Comparison of ENCODE assay signal across 8 mouse cellular contexts in the genomic region with DNA sequence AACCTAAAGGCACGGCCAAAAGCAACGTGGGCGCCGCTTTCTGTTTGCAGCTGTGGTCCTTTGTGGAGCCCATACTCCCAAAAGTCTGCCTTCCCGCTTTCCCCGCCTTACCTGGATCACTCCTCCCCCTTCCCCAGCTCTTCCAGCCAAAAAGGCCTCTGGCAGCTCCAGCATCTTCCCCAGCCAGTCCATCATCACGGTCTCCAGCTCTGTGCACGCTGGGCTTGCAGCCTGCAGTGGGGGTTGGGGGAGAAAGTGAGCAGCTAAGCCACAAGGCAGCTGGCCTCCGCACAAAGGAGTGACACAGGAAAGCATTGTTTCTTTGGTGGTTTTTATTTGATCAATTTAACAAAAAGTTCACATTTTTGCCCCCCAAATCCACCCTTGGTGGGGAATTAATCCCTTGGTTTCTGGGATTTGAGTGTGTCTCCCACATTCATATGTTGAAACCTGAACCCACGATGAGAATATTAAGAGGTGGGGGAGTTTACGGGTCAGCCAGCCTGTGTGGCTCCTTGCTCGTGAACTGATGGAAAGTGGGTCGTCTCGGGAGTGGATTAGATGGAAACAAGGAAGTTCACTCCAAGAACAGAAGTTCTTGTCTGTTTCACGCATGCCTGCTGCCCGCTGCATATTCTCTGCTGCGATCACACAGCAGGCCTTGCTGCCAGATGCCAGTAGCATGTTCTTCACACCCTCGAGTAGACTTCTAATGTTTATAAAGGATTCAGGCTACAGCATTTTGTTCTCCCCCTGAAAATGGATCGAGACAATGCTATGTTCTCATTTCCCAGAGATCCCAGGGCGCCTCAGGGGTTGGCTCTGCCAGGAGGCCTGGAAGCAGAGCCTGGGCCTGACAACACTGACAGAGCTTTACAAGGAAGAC. TPM values are rescaled to one million over a fixed set of nuclear protein-coding genes. Genes with fewer than 3 reads are reported as not detected.
A peak's percentile ranks its signal among the peaks of the same experiment; 100 is the strongest.
DNase-seq lines count a peak whose midpoint lies in the region; ATAC-seq and TF ChIP-seq lines count a peak whose summit lies in the region.

No protein-coding gene starts in this region.

- peak overlapping the region; percentile 41 for H3K4me3 ChIP-seq in E14TG2a.4 (replicated peaks; ENCODE audit: low read length)
- no peak overlapping the region for H3K4me3 ChIP-seq in hindbrain, embryonic 10.5 days

- peaks cover 40% of the 10 kb centered on the region for H3K4me1 ChIP-seq in E14TG2a.4 (replicated peaks; ENCODE audit: low read depth, low read length)
- H3K4me1 ChIP-seq in hindbrain, embryonic 10.5 days (replicated peaks), result peaks cover 54% of the 10 kb centered on the region

- peak overlapping the region; percentile 83 for H3K27ac ChIP-seq in hindbrain, embryonic 10.5 days

- no peaks in the 10 kb centered on the region for H3K9me3 ChIP-seq in E14TG2a.4 (ENCODE audit: low read length)
- H3K9me3 ChIP-seq in hindbrain, embryonic 10.5 days, result no peaks in the 10 kb centered on the region

- 53% methylated on average over 20 of the region's 20 CpGs for WGBS in hindbrain, embryonic 10.5 days

- ATAC-seq in cerebellum, adult (ENCODE audit: insufficient number of reproducible peaks, low FRiP score, low TSS enrichment), result no peak
- ATAC-seq in granulocyte monocyte progenitor cell, adult 5-6 weeks (replicated peaks; ENCODE audit: poor library complexity, severe bottlenecking), result no peak
- no peak for ATAC-seq in megakaryocyte, adult 5-6 weeks (ENCODE audit: poor library complexity, severe bottlenecking)

- DNase-seq in cerebellum, postnatal 14 days, result peak; percentile 63
- peak; percentile 77 for DNase-seq in gastrocnemius, adult 18-20 months (ENCODE audit: low spot score)
- DNase-seq in hindbrain, embryonic 10.5 days (ENCODE audit: low spot score), result peak; percentile 58
- peak; percentile 51 to 73 for DNase-seq in lung, postnatal 4 days

- no peaks in the 10 kb centered on the region for H3K36me3 ChIP-seq in E14TG2a.4 (ENCODE audit: insufficient read depth, low read length)
- no peaks in the 10 kb centered on the region for H3K36me3 ChIP-seq in hindbrain, embryonic 10.5 days

- H3K27me3 ChIP-seq in E14TG2a.4 (ENCODE audit: insufficient read depth, low read length), result peaks cover 3% of the 10 kb centered on the region
- H3K27me3 ChIP-seq in hindbrain, embryonic 10.5 days (ENCODE audit: insufficient read depth, poor library complexity, severe bottlenecking), result no peaks in the 10 kb centered on the region

- no peak for TF ChIP-seq CTCF in E14TG2a.4 (conservative IDR thresholded peaks at IDR 0.05; ENCODE audit: low read length)

RNA-seq across cellular contexts. Expression of a gene that starts 24.7 kb away (rescaled TPM):
- total RNA-seq in gastrocnemius, adult 18-20 months (2021), result under 1 TPM; 0.66 to 0.71 TPM
- polyA plus RNA-seq in hindbrain, embryonic 10.5 days (2016; fragmentation: Nextera tagmentation; extraction: Ambion mirVana), result 10.2 TPM in 2 replicates
- total RNA-seq in granulocyte monocyte progenitor cell, adult 5-6 weeks (2014; fragmentation: Nextera tagmentation), result 2.1 TPM in 1 of 2 replicates, not detected in the other
- total RNA-seq in granulocyte monocyte progenitor cell, adult 5-6 weeks (2017), result 0.65 TPM in 1 of 2 replicates, not detected in the other
- 0.23 and 0.38 TPM in 2 replicates for total RNA-seq in megakaryocyte, adult 5-6 weeks (2015)
- 0.16 TPM in 1 of 2 replicates, not detected in the other for total RNA-seq in megakaryocyte, adult 5-6 weeks (2017)
